Mouse (Mus musculus): ENCODE measurements around the gene Ankrd63. TPM values are rescaled to one million over a fixed set of nuclear protein-coding genes. Genes with fewer than 3 reads are reported as not detected.

Ankrd63 gene
- not detected for polyA plus RNA-seq (2017; shearing (Covaris generic))

DNA sequence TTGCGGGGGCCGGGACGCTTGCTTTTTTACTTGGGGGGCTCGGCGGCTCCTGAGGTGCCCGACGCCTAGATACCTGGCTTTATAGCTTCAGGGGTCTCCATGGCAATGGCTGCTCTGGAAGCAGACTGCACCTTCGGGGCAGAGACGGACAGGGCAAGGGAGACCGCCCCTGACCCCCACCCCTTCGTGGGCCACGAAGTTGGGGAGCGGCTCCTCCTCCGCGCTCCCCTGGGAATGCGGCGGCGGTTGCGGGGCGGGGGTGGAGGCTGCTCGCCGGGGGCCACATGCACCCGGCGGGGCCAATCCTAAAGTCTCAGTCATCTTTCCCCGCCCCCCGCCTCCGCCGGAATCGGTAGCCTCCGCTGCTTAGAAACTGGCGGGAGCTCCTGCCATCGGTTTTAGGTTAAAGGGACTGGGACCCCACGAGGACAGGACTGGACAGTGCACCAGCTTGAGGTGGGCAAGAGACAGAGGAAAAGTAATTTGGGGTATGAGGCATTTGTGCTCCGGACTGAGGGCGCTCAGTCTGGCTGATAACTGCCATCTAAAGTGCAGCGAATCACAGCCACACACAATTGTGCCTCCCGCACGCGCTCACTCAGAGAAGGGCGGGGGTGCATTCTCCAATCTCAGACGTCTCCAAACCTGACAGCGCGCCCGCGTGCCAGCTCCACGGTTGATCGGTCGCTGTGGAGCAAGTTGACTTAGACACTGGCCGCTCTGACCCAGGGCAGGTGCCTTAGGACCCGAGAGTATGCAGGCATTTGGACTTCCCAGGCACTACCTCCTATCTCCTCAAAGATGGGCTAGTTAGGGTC lies at the start of gene Ankrd63:
Gene Ankrd63, minus strand, starts transcription at position 51 of the 818 bp plus-strand sequence.

DNA sequence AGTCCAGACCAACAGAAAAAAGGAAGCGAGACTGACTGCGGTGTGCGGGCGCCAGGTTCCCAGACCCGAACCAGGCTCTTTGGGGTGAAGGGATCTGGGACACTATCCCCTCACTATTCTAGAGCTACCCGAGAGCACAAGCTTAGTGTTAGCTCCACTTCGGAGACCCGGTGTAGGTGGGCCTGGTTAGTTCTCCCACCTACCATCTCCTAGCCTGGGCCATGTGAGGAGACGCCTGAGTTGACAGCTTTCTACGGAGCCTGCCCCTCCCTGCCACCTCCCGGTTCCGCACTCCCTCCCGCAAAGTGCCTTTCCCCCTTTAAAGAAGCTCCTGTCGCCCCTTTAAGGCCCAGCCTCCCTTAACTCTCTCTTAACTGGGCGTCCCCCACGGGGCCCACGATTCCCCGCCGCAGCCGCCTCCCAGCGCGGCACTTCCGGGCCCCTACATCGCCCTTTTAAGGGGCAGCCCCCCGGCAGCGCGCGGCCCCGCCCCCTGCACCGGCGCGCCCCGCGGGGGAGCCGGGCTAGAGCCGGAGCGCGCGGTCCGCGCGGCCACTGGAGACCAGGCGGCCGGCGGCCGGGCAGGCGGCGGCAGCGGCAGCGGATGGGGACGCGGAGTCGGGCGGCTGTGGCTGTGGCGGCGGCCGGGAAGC lies 41.6 kb upstream of the Ankrd63 start, which contains the start of gene Inafm2:
Gene Inafm2, plus strand, starts transcription at position 527 of the 653 bp plus-strand sequence.

DNA sequence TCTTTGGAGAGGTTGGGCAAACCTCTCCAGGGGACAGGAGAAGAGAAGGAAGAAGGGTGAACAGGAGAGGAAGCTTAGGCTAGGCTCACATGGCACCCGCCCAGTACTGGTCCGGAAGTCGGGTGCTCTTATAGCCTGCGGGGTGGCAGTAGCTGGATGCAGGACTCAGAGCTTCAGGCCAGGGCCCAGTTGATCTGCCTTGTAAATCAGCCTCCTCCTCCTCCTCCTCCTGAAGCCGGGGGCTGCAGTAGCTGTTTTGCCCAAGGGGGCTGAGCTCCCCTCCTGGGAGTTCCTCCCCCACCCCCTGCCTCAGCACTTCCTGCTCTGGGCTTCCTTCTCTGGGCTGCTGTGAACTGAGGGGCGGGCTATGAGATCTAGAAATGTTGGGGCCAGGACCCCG lies 24.6 kb upstream of the Ankrd63 start, which contains the start of gene Plcb2:
Gene Plcb2, minus strand, starts transcription at position 102 of the 400 bp plus-strand sequence.

DNA sequence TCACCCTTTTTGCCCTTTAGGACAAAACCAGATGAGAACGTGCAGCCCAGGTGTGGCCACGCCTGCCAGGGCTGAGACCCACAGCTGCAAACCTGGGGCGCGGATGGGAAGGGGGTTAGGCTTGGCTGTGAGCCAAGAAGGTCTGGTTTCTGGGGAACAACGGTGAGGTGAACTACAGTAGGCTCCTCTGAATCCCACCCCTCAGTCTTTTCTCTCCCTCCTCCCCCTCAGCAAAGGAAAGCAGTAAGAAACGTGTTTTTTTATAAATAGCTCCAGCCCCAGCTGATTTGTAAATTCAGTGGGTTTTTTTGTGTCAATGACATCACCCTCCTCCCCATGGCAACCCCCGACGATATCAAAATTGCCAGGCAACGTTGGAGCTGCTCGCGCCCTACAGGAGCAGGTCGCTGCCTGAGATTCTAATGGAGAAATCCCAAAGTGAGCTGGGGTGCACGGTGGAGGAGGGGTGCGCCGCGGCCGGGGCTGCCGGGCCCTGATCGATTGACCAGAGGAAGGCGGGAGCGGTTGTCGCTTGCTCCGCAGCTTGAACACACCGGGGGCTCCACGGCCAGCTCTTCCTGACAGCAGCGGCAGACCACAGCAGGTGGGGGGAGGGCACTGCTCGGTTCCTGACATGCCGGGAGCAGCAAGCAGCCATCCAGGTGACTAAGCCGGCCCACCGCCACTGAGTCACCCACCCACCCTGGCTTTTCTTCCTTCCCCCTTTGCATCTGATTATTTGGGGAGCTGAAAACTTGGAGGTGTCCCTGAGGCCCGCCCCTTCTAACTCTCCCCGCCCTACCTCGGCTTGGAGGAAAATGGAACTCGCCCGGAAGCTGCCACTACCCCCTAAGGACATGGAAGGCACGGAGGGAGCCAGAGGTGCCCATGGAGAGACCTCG lies 40.6 kb downstream of the Ankrd63 start, which contains the start of gene Pak6:
Gene Pak6, plus strand, starts transcription at position 402 of the 902 bp plus-strand sequence.

Other genes with a start within 250 kb of the Ankrd63 start
- gene Srp14, start 224.3 kb downstream of the Ankrd63 start, polyA plus RNA-seq (2017; shearing (Covaris generic)), result 240 TPM
- gene Bmf, start 154.3 kb downstream of the Ankrd63 start, polyA plus RNA-seq (2017; shearing (Covaris generic)), result 9.0 TPM
- gene Bub1b, start 105.8 kb downstream of the Ankrd63 start, polyA plus RNA-seq (2017; shearing (Covaris generic)), result 3.3 TPM
- gene Pak6, start 40.7 kb downstream of the Ankrd63 start, polyA plus RNA-seq (2017; shearing (Covaris generic)), result 2.2 TPM
- gene Plcb2, start 24.5 kb upstream of the Ankrd63 start, polyA plus RNA-seq (2017; shearing (Covaris generic)), result 15.4 TPM
- 17.7 TPM for gene Inafm2, start 41.8 kb upstream of the Ankrd63 start, polyA plus RNA-seq (2017; shearing (Covaris generic))
- not detected for gene Ccdc9b, start 58.7 kb upstream of the Ankrd63 start, polyA plus RNA-seq (2017; shearing (Covaris generic))
- gene Phgr1, start 68.8 kb upstream of the Ankrd63 start, polyA plus RNA-seq (2017; shearing (Covaris generic)), result not detected
- gene Disp2, start 75.8 kb upstream of the Ankrd63 start, polyA plus RNA-seq (2017; shearing (Covaris generic)), result not detected
- 5.5 TPM for gene Knstrn, start 110.0 kb upstream of the Ankrd63 start, polyA plus RNA-seq (2017; shearing (Covaris generic))
- 79.5 TPM for gene Ivd, start 158.0 kb upstream of the Ankrd63 start, polyA plus RNA-seq (2017; shearing (Covaris generic))
- 23.6 TPM for gene Bahd1, start 196.4 kb upstream of the Ankrd63 start, polyA plus RNA-seq (2017; shearing (Covaris generic))
- 0.47 TPM for gene Chst14, start 222.5 kb upstream of the Ankrd63 start, polyA plus RNA-seq (2017; shearing (Covaris generic))